Comparison of ENCODE assay signal across 10 mouse cellular contexts in genomic region chr1:66177489-66178170, GRCm38 (mm10). TPM values are rescaled to one million over a fixed set of nuclear protein-coding genes. Genes with fewer than 3 reads are reported as not detected.
A peak's percentile ranks its signal among the peaks of the same experiment; 100 is the strongest.
DNase-seq lines count a peak whose midpoint lies in the region; ATAC-seq and TF ChIP-seq lines count a peak whose summit lies in the region.
"Had no signal": no experiment of that assay in that cellular context is flagged by ENCODE, and none has a peak within 500 bp of the region (broad histone marks: within the 10 kb centered on the region; RNA-seq: fewer than 3 reads in every experiment).

No protein-coding gene starts in this region.

- H3K27ac ChIP-seq in forebrain, embryonic 14.5 days (ENCODE audit: low read depth, low read length) = peak overlapping the region; percentile 53; the same call in 1 of the 2 replicates
- peak overlapping the region; percentile 56; the same call in 1 of the 2 replicates for H3K27ac ChIP-seq in midbrain, embryonic 13.5 days
- no peak overlapping the region for H3K27ac ChIP-seq in kidney, adult 2 months (ENCODE audit: insufficient read depth, low read depth, low read length)
- H3K27ac ChIP-seq: embryonic facial prominence, embryonic 15.5 days; liver, embryonic 14.5 days had no signal

- peak; percentile 45 for DNase-seq in cerebellum, adult 11 months
- DNase-seq in forebrain, embryonic 14.5 days (ENCODE audit: low spot score) = peak; percentile 72
- no peak for DNase-seq in embryo, embryonic 10 days (ENCODE audit: low spot score)
- no peak for DNase-seq in kidney, adult 2 months
- DNase-seq in right cerebral cortex, postnatal 14 days = no peak
- DNase-seq: gastrocnemius, postnatal 25 days had no signal

- H3K9ac ChIP-seq in forebrain, embryonic 14.5 days (ENCODE audit: low read length) = peak overlapping the region; percentile 89
- peak overlapping the region; percentile 59 for H3K9ac ChIP-seq in midbrain, embryonic 13.5 days (replicated peaks)
- H3K9ac ChIP-seq: embryonic facial prominence, embryonic 15.5 days; liver, embryonic 14.5 days had no signal

- H3K9me3 ChIP-seq in forebrain, embryonic 14.5 days (replicated peaks; ENCODE audit: control insufficient read depth, low read length) = no peaks in the 10 kb centered on the region
- H3K9me3 ChIP-seq in midbrain, embryonic 13.5 days = no peaks in the 10 kb centered on the region
- H3K9me3 ChIP-seq: embryonic facial prominence, embryonic 15.5 days had no signal

- no peak for TF ChIP-seq CTCF in kidney, adult 2 months (conservative IDR thresholded peaks at IDR 0.05; ENCODE audit: insufficient read depth, insufficient read length, low read depth, low read length)

- no peaks in the 10 kb centered on the region for H3K27me3 ChIP-seq in forebrain, embryonic 14.5 days (replicated peaks; ENCODE audit: control insufficient read depth, insufficient read depth, low read length)
- H3K27me3 ChIP-seq in midbrain, embryonic 13.5 days = no peaks in the 10 kb centered on the region
- H3K27me3 ChIP-seq in kidney, adult 2 months (replicated peaks; ENCODE audit: control insufficient read depth, insufficient read depth, low read length) = no peaks in the 10 kb centered on the region; the same call in 1 of the 2 replicates
- H3K27me3 ChIP-seq: embryonic facial prominence, embryonic 15.5 days had no signal

- peak overlapping the region; percentile 61 for H3K4me3 ChIP-seq in forebrain, embryonic 14.5 days (ENCODE audit: low read depth, low read length)
- peak overlapping the region; percentile 91 for H3K4me3 ChIP-seq in midbrain, embryonic 13.5 days (replicated peaks)
- H3K4me3 ChIP-seq in kidney, adult 2 months (ENCODE audit: insufficient read depth, low read depth, low read length) = no peak overlapping the region

- ATAC-seq in CD4-positive, CD25-positive, alpha-beta regulatory T cell, adult 4 months = peak; percentile 21
- peak; percentile 16; the same call in 1 of the 2 replicates for ATAC-seq in forebrain, embryonic 14.5 days
- no peak for ATAC-seq in midbrain, embryonic 13.5 days

- H3K36me3 ChIP-seq in forebrain, embryonic 14.5 days (ENCODE audit: control insufficient read depth, insufficient read depth, low read length) = peaks cover 19% of the 10 kb centered on the region; the same call in 1 of the 2 replicates
- H3K36me3 ChIP-seq in midbrain, embryonic 13.5 days = peaks cover 23% of the 10 kb centered on the region
- no peaks in the 10 kb centered on the region for H3K36me3 ChIP-seq in kidney, adult 2 months (ENCODE audit: control insufficient read depth, insufficient read depth, low read length)
- H3K36me3 ChIP-seq: embryonic facial prominence, embryonic 15.5 days had no signal

- WGBS in forebrain, embryonic 14.5 days = 11% methylated on average over 4 of the region's 4 CpGs
- 16% methylated on average over 4 of the region's 4 CpGs for WGBS in midbrain, embryonic 13.5 days
- WGBS in kidney, adult 2 months = 54% methylated on average over 4 of the region's 4 CpGs

- no peak for TF ChIP-seq POLR2A in kidney, adult 2 months (IDR thresholded peaks at IDR 0.05; ENCODE audit: low read depth, low read length)

- H3K4me2 ChIP-seq in forebrain, embryonic 14.5 days (ENCODE audit: low read length) = peak overlapping the region; percentile 58
- H3K4me2 ChIP-seq in midbrain, embryonic 13.5 days (replicated peaks) = peak overlapping the region; percentile 57
- H3K4me2 ChIP-seq: embryonic facial prominence, embryonic 15.5 days had no signal

- peaks cover 7% of the 10 kb centered on the region; the same call in 1 of the 2 replicates for H3K4me1 ChIP-seq in forebrain, embryonic 14.5 days (ENCODE audit: control insufficient read depth, insufficient read depth, low read length)
- peaks cover 40% of the 10 kb centered on the region for H3K4me1 ChIP-seq in midbrain, embryonic 13.5 days (replicated peaks)
- no peaks in the 10 kb centered on the region; the same call in 1 of the 2 replicates for H3K4me1 ChIP-seq in kidney, adult 2 months (ENCODE audit: control insufficient read depth, insufficient read depth, low read length)

RNA-seq across cellular contexts. Expression of gene Map2, which starts 2.6 kb away (rescaled TPM):
- polyA plus RNA-seq in CD4-positive, CD25-positive, alpha-beta regulatory T cell, adult 4 months (2017; shearing (Covaris generic)) = 10 to 100 TPM in 1 of 2 experiments, 1 to 10 TPM in 1; 3.5 to 10.7 TPM
- 298 and 382 TPM in 2 replicates for polyA plus RNA-seq in forebrain, embryonic 14.5 days (2014; fragmentation: Nextera tagmentation; extraction: Ambion mirVana)
- polyA plus RNA-seq in midbrain, embryonic 13.5 days (2015; fragmentation: Nextera tagmentation; extraction: Ambion mirVana) = 446 and 458 TPM in 2 replicates
- polyA plus RNA-seq in kidney, adult 2 months (2012; rRNA removed) = 5.1 and 6.7 TPM in 2 replicates

Comparison
In these comparisons a context has a peak if more than half of its experiments do, and no peak if none do; other contexts are left out.
1. DNase-seq: peak in cerebellum, adult 11 months (single experiment) and forebrain, embryonic 14.5 days (single experiment); none in embryo, embryonic 10 days (single experiment), kidney, adult 2 months (single experiment) and right cerebral cortex, postnatal 14 days (single experiment).
2. RNA of gene Map2, which starts 2.6 kb away (polyA plus RNA-seq): 446 to 458 TPM in midbrain, embryonic 13.5 days and 298 to 382 TPM in forebrain, embryonic 14.5 days; 3.5 to 10.7 TPM in CD4-positive, CD25-positive, alpha-beta regulatory T cell, adult 4 months and 5.1 to 6.7 TPM in kidney, adult 2 months; every median in the first group is over 10 times any median in the second.